9 mouse cellular contexts compared by ENCODE assay signal in the genomic region with DNA sequence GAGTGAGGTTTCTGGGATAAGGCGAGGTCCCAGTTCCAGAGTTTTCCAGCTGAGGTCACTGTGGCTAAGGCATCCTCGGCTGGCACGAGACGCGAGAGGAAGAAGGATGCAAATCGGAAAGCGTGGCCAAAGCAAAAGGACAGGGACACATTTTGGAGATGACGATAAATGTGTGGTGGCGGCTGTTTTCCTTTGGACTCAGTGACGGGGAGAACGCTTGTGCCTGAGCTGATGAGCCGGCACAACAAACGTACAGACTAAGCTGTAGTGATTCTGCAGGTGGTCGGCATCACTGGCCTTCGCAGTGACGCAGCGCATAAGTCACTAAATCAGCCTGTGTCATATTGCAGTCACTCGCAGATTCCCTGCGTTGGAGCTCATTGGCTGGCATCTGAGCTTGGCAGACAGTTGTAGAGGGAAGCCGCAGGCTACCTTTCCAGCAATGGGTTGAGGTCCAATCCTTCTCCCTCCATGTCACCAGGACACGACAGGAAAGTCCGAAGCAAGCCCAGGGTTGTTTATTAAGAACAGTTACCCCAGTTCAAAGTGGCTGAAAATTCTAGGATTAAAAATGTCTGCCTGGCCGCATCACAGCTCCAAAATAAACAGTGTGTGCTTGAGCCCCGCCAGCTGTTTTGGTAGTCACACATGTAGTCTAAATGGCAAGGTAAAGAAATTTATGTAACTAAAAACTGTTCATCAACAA. TPM values are rescaled to one million over a fixed set of nuclear protein-coding genes. Genes with fewer than 3 reads are reported as not detected.
DNase-seq lines count a peak whose midpoint lies in the region; ATAC-seq and TF ChIP-seq lines count a peak whose summit lies in the region.
"Had no signal": no experiment of that assay in that cellular context is flagged by ENCODE, and none has a peak within 500 bp of the region (broad histone marks: within the 10 kb centered on the region; RNA-seq: fewer than 3 reads in every experiment).

No protein-coding gene starts in this region.

- no peak for TF ChIP-seq POLR2A in cerebellum, adult 2 months (IDR thresholded peaks at IDR 0.05; ENCODE audit: borderline replicate concordance, insufficient read depth, low read length)

- intact Hi-C loops in left cerebral cortex, postnatal 36 days (cut with DNase I): loop anchor here (5.0 kb wide), 1 partner anchor 802 kb away; no protein-coding TSS in a partner anchor

- no peak overlapping the region for H3K9ac ChIP-seq in heart, embryonic 13.5 days
- no peak overlapping the region for H3K9ac ChIP-seq in heart, embryonic 16.5 days (ENCODE audit: low read length)
- H3K9ac ChIP-seq: liver, embryonic 13.5 days had no signal

- no peak overlapping the region for H3K27ac ChIP-seq in heart, embryonic 13.5 days (replicated peaks)
- H3K27ac ChIP-seq in heart, embryonic 10.5 days: no peak overlapping the region
- no peak overlapping the region for H3K27ac ChIP-seq in cerebellum, adult 2 months (ENCODE audit: insufficient read depth, low read length)
- H3K27ac ChIP-seq in heart, embryonic 16.5 days (ENCODE audit: low read length): no peak overlapping the region
- H3K27ac ChIP-seq: liver, embryonic 13.5 days had no signal

- no peaks in the 10 kb centered on the region for H3K9me3 ChIP-seq in heart, embryonic 13.5 days
- H3K9me3 ChIP-seq in heart, embryonic 10.5 days: no peaks in the 10 kb centered on the region
- no peaks in the 10 kb centered on the region for H3K9me3 ChIP-seq in heart, embryonic 16.5 days (replicated peaks; ENCODE audit: control insufficient read depth, low read length)
- H3K9me3 ChIP-seq: liver, embryonic 13.5 days had no signal

- no peaks in the 10 kb centered on the region for H3K27me3 ChIP-seq in heart, embryonic 13.5 days (replicated peaks)
- no peaks in the 10 kb centered on the region for H3K27me3 ChIP-seq in heart, embryonic 10.5 days (ENCODE audit: insufficient read depth, poor library complexity, severe bottlenecking)
- no peaks in the 10 kb centered on the region; the same call in 1 of the 2 replicates for H3K27me3 ChIP-seq in cerebellum, adult 2 months (ENCODE audit: control insufficient read depth, insufficient read depth, low read length)
- H3K27me3 ChIP-seq in heart, embryonic 16.5 days (ENCODE audit: control insufficient read depth, insufficient read depth, low read length): no peaks in the 10 kb centered on the region
- H3K27me3 ChIP-seq: liver, embryonic 13.5 days had no signal

- H3K4me2 ChIP-seq in heart, embryonic 13.5 days: peak overlapping the region; percentile 28
- peak overlapping the region; percentile 47; the same call in 1 of the 2 replicates for H3K4me2 ChIP-seq in heart, embryonic 16.5 days (ENCODE audit: low read depth, low read length)
- H3K4me2 ChIP-seq: liver, embryonic 13.5 days had no signal

- no peak overlapping the region for H3K4me3 ChIP-seq in heart, embryonic 13.5 days
- no peak overlapping the region for H3K4me3 ChIP-seq in heart, embryonic 10.5 days
- peak overlapping the region; percentile 35 for H3K4me3 ChIP-seq in cerebellum, adult 2 months (replicated peaks; ENCODE audit: insufficient read depth, low read depth, low read length)
- H3K4me3 ChIP-seq in heart, embryonic 16.5 days (ENCODE audit: low read length): no peak overlapping the region
- H3K4me3 ChIP-seq: liver, embryonic 13.5 days had no signal

- no peak for ATAC-seq in heart, embryonic 13.5 days (ENCODE audit: extremely low read depth, insufficient number of reproducible peaks, low FRiP score, low TSS enrichment)
- no peak for ATAC-seq in heart, embryonic 16.5 days (replicated peaks; ENCODE audit: extremely low read depth, insufficient read depth, low FRiP score)
- ATAC-seq in granulocyte monocyte progenitor cell, adult 5-6 weeks (replicated peaks; ENCODE audit: poor library complexity, severe bottlenecking): no peak

- no peaks in the 10 kb centered on the region for H3K36me3 ChIP-seq in heart, embryonic 13.5 days
- H3K36me3 ChIP-seq in heart, embryonic 10.5 days: no peaks in the 10 kb centered on the region
- H3K36me3 ChIP-seq in heart, embryonic 16.5 days (ENCODE audit: control insufficient read depth, insufficient read depth): no peaks in the 10 kb centered on the region
- H3K36me3 ChIP-seq: liver, embryonic 13.5 days had no signal

- 66% methylated on average over 24 of the region's 24 CpGs for WGBS in heart, embryonic 13.5 days
- 83% methylated on average over 24 of the region's 24 CpGs for whole genome bisulfite sequencing in heart, embryonic 10.5 days
- 20% methylated on average over 24 of the region's 24 CpGs for WGBS in cerebellum, adult 2 months
- WGBS in heart, embryonic 16.5 days: 61% methylated on average over 24 of the region's 24 CpGs

- TF ChIP-seq CTCF in cerebellum, adult 2 months (IDR thresholded peaks at IDR 0.05; ENCODE audit: borderline replicate concordance, insufficient read depth, low read depth, low read length): peak; percentile 29; the same call in 1 of the 2 replicates

- H3K4me1 ChIP-seq in heart, embryonic 13.5 days: peaks cover 5% of the 10 kb centered on the region
- no peaks in the 10 kb centered on the region for H3K4me1 ChIP-seq in heart, embryonic 10.5 days
- H3K4me1 ChIP-seq in cerebellum, adult 2 months (ENCODE audit: control insufficient read depth, insufficient read depth, low read length): no peaks in the 10 kb centered on the region
- H3K4me1 ChIP-seq in heart, embryonic 16.5 days (ENCODE audit: control insufficient read depth, insufficient read depth, low read length): no peaks in the 10 kb centered on the region; the same call in 1 of the 2 replicates
- H3K4me1 ChIP-seq: liver, embryonic 13.5 days had no signal

- DNase-seq in heart, embryonic 10.5 days (ENCODE audit: low spot score): no peak
- DNase-seq in cerebellum, adult 2 months: peak; percentile 40 to 44
- DNase-seq in left cerebral cortex, postnatal 36 days (ENCODE audit: low spot score in 2 of 2): peak; percentile 48 to 64
- no peak for DNase-seq in thymus, postnatal 0 days (ENCODE audit: low spot score)
- DNase-seq in thymus, postnatal 36 days: no peak
- DNase-seq: liver, embryonic 13.5 days had no signal

RNA-seq across cellular contexts. Expression of gene Atp5j, which starts 39.7 kb away (rescaled TPM):
- polyA plus RNA-seq in heart, embryonic 13.5 days (2015; fragmentation: Nextera tagmentation; extraction: Ambion mirVana): 1,442 and 1,666 TPM in 2 replicates
- 1,023 and 1,250 TPM in 2 replicates for polyA plus RNA-seq in heart, embryonic 10.5 days (2016; fragmentation: Nextera tagmentation; extraction: Ambion mirVana)
- polyA plus RNA-seq in cerebellum, adult 2 months (2012; rRNA removed): 446 and 451 TPM in 2 replicates
- 1,680 and 1,769 TPM in 2 replicates for polyA plus RNA-seq in heart, embryonic 16.5 days (2015; fragmentation: Nextera tagmentation; extraction: Ambion mirVana)
- 100 to 1,000 TPM; 366 to 378 TPM for total RNA-seq in left cerebral cortex, postnatal 36 days (2021)
- 975 and 1,055 TPM in 2 replicates for polyA plus RNA-seq in thymus, postnatal 0 days (2015; fragmentation: Nextera tagmentation; extraction: Ambion mirVana)
- total RNA-seq in granulocyte monocyte progenitor cell, adult 5-6 weeks (2014; fragmentation: Nextera tagmentation): 504 and 603 TPM in 2 replicates
- total RNA-seq in granulocyte monocyte progenitor cell, adult 5-6 weeks (2017): 303 and 340 TPM in 2 replicates

RNA-seq across cellular contexts. Expression of gene Gabpa, which starts 40.4 kb away (rescaled TPM):
- 28.0 and 30.1 TPM in 2 replicates for polyA plus RNA-seq in heart, embryonic 13.5 days (2015; fragmentation: Nextera tagmentation; extraction: Ambion mirVana)
- polyA plus RNA-seq in heart, embryonic 10.5 days (2016; fragmentation: Nextera tagmentation; extraction: Ambion mirVana): 38.4 and 45.6 TPM in 2 replicates
- polyA plus RNA-seq in cerebellum, adult 2 months (2012; rRNA removed): 18.7 and 20.6 TPM in 2 replicates
- polyA plus RNA-seq in heart, embryonic 16.5 days (2015; fragmentation: Nextera tagmentation; extraction: Ambion mirVana): 33.5 and 35.7 TPM in 2 replicates
- total RNA-seq in left cerebral cortex, postnatal 36 days (2021): 10 to 100 TPM; 16.4 to 24.0 TPM
- polyA plus RNA-seq in thymus, postnatal 0 days (2015; fragmentation: Nextera tagmentation; extraction: Ambion mirVana): 28.4 and 29.8 TPM in 2 replicates
- total RNA-seq in granulocyte monocyte progenitor cell, adult 5-6 weeks (2014; fragmentation: Nextera tagmentation): 45.8 and 70.9 TPM in 2 replicates
- 67.8 and 69.3 TPM in 2 replicates for total RNA-seq in granulocyte monocyte progenitor cell, adult 5-6 weeks (2017)

Comparison
In these comparisons a context has a peak if more than half of its experiments do, and no peak if none do; other contexts are left out.
1. DNase-seq: peak in cerebellum, adult 2 months (2 of 2) and left cerebral cortex, postnatal 36 days (2 of 2); none in heart, embryonic 10.5 days (single experiment), thymus, postnatal 0 days (single experiment) and thymus, postnatal 36 days (0 of 2).